Mouse (Mus musculus): ENCODE measurements around the gene Fig4.

Gene Fig4

GRCm38 (mm10) chr10:41261218-41261617, 41.8 kb downstream of the Fig4 start:
- no peak for DNase-seq (ENCODE audit: low spot score in 2 of 2)

- no peak for DNase-seq (ENCODE audit: low spot score in 2 of 2)
These were observed 42.6 kb downstream of the Fig4 start for GRCm38 (mm10) chr10:41260243-41261006.

GRCm38 (mm10) chr10:41250749-41251065, 52.4 kb downstream of the Fig4 start:
- no peak for DNase-seq (ENCODE audit: low spot score in 2 of 2)

- no peak for DNase-seq (ENCODE audit: low spot score in 2 of 2)
These were observed 52.9 kb downstream of the Fig4 start for GRCm38 (mm10) chr10:41250045-41250748.

- DNase-seq (ENCODE audit: low spot score in 2 of 2) = no peak
These were observed 53.9 kb downstream of the Fig4 start for GRCm38 (mm10) chr10:41249006-41249659.

- DNase-seq (ENCODE audit: low spot score in 2 of 2) = no peak
These were observed 55.1 kb downstream of the Fig4 start for GRCm38 (mm10) chr10:41247800-41248473.

- no peak for DNase-seq (ENCODE audit: low spot score in 2 of 2)
These were observed 56.9 kb downstream of the Fig4 start for GRCm38 (mm10) chr10:41246111-41246510.

GRCm38 (mm10) chr10:41245477-41245876, 57.6 kb downstream of the Fig4 start:
- DNase-seq (ENCODE audit: low spot score in 2 of 2) = no peak

GRCm38 (mm10) chr10:41245028-41245427, 58.0 kb downstream of the Fig4 start:
- DNase-seq (ENCODE audit: low spot score in 2 of 2) = no peak

GRCm38 (mm10) chr10:41243930-41244329, 59.1 kb downstream of the Fig4 start:
- DNase-seq (ENCODE audit: low spot score in 2 of 2) = no peak

- DNase-seq (ENCODE audit: low spot score in 2 of 2) = no peak
These were observed 61.4 kb downstream of the Fig4 start for GRCm38 (mm10) chr10:41241558-41242242.

GRCm38 (mm10) chr10:41241080-41241479, 62.0 kb downstream of the Fig4 start:
- no peak for DNase-seq (ENCODE audit: low spot score in 2 of 2)

- no peak for DNase-seq (ENCODE audit: low spot score in 2 of 2)
These were observed 67.0 kb downstream of the Fig4 start for GRCm38 (mm10) chr10:41236020-41236419.

- DNase-seq (ENCODE audit: low spot score in 2 of 2) = no peak
These were observed 67.5 kb downstream of the Fig4 start for GRCm38 (mm10) chr10:41235584-41235983.

- no peak for DNase-seq (ENCODE audit: low spot score in 2 of 2)
These were observed 67.9 kb downstream of the Fig4 start for GRCm38 (mm10) chr10:41235159-41235558.

GRCm38 (mm10) chr10:41234552-41234951, 68.5 kb downstream of the Fig4 start:
- no peak for DNase-seq (ENCODE audit: low spot score in 2 of 2)

GRCm38 (mm10) chr10:41233140-41233539, 69.9 kb downstream of the Fig4 start:
- DNase-seq (ENCODE audit: low spot score in 2 of 2) = no peak

GRCm38 (mm10) chr10:41231163-41231835, 71.8 kb downstream of the Fig4 start:
- DNase-seq (ENCODE audit: low spot score in 2 of 2) = no peak

- DNase-seq (ENCODE audit: low spot score in 2 of 2) = no peak
These were observed 75.4 kb downstream of the Fig4 start for GRCm38 (mm10) chr10:41227626-41228025.

- DNase-seq (ENCODE audit: low spot score in 2 of 2) = no peak
These were observed 79.6 kb downstream of the Fig4 start for GRCm38 (mm10) chr10:41223499-41223898.

- DNase-seq (ENCODE audit: low spot score in 2 of 2) = no peak
These were observed 81.9 kb downstream of the Fig4 start for GRCm38 (mm10) chr10:41221204-41221603.

Data from urinary bladder, postnatal 4 days (tissue).